Mouse (Mus musculus) hindbrain, postnatal 0 days (tissue): Measurements from ENCODE around the gene Smox. TPM values are rescaled to one million over a fixed set of nuclear protein-coding genes. Genes with fewer than 3 reads are reported as not detected.
A peak's percentile ranks its signal among the peaks of the same experiment; 100 is the strongest.

ENCODE experiments used
- ATAC-seq: fragments of 200-750 bp; cut with Nextera tagmentation; 2 replicates; pipeline ENCODE4 v1.8.0; 2017; ENCODE audit warnings: mild to moderate bottlenecking, moderate TSS enrichment, moderate library complexity
- DNase-seq: peaks from one replicate; pipeline ENCODE4 v3.0.0-alpha.2; 2015; ENCODE audit warnings: low spot score
- H3K27ac ChIP-seq: fragments of 300-500 bp; sonication (generic); 2 replicates; pipeline ENCODE4 v1.5.1; 2014; ENCODE audit warnings: mild to moderate bottlenecking
- H3K27me3 ChIP-seq: fragments of 300-500 bp; sonication (generic); 2 replicates; pipeline ENCODE4 v1.6.1; 2014; ENCODE audit warnings: low read length, mixed read lengths; ENCODE audit not compliant: insufficient read depth
- H3K36me3 ChIP-seq: fragments of 300-500 bp; sonication (generic); 2 replicates; pipeline ENCODE4 v1.6.1; 2014; ENCODE audit warnings: low read length, mixed read lengths; ENCODE audit not compliant: insufficient read depth
- H3K4me1 ChIP-seq: fragments of 300-500 bp; sonication (generic); 2 replicates; pipeline ENCODE4 v1.6.1; 2014; ENCODE audit warnings: antibody characterized with exemption, low read length, mixed read lengths; ENCODE audit not compliant: insufficient read depth
- H3K4me2 ChIP-seq: fragments of 300-500 bp; sonication (generic); 2 replicates; pipeline ENCODE4 v1.6.1; 2014; ENCODE audit warnings: low read depth, mild to moderate bottlenecking, low read length, moderate library complexity, mixed read lengths
- H3K4me3 ChIP-seq: fragments of 300-500 bp; sonication (generic); 2 replicates; pipeline ENCODE4 v1.5.1; 2014; ENCODE audit warnings: low read length
- H3K9ac ChIP-seq: fragments of 300-500 bp; sonication (generic); replicated peaks from 2 replicates; pipeline ENCODE4 v1.6.1; 2014; ENCODE audit warnings: mild to moderate bottlenecking, low read length, moderate library complexity, mixed read lengths
- H3K9me3 ChIP-seq: fragments of 300-500 bp; sonication (generic); 2 replicates; pipeline ENCODE4 v1.6.1; 2016; ENCODE audit warnings: low read length, mixed read lengths
- CTCF ChIP-seq: IDR thresholded peaks from 2 replicates; pipeline ENCODE4 v1.5.1; 2016; ENCODE audit warnings: antibody characterized with exemption, control low read depth, low read depth
- WGBS: fragments of 180-500 bp; shearing (Covaris S2); extraction: QIAGEN DNeasy Blood & Tissue Kit; methylation state at CpG from one replicate; pipeline ENCODE4 v1.1.7; 2014; 5-methylcytosine and 5-hydroxymethylcytosine counted together
- polyA plus RNA-seq: library from polyadenylated mRNA; unstranded; fragments of >200 nt; fragmentation: Nextera tagmentation; extraction: Ambion mirVana; gene quantifications from 2 replicates; pipeline ENCODE4 v1.2.1, GENCODE M21; 2015
- total RNA-seq: library from RNA; depleted of rRNA; stranded (reverse); fragments of >200 nt; gene quantifications from 2 replicates; pipeline ENCODE4 v1.2.3, GENCODE M21; 2014; rRNA removed

Gene Smox
- total RNA-seq (214 and 230 TPM in 2 replicates), polyA plus RNA-seq (94.2 and 103 TPM in 2 replicates)

DNA sequence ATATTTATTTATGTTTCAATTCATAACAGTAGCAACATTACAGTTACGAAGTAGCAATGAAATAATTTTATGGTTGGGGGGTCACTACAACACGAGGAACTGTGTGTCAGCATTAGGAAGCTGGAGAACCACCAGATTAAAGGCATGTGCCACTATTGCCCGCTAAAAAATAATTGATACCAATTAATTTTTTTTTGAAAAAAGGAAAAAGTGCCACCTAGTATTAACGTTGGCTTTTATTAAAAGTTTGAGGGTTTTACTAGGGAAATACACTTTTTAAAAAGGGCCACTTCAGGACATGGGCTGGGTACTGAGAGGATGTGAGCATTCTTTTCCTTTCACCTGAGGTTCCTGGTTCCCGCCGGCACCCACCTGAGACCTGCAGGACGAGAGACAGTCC is at the start of gene Smox:
Smox (plus strand) TSS at position 301 of the 400 bp plus-strand sequence.
- peak within 1 kb of the TSS; percentile 87 for H3K27ac ChIP-seq
- 21% methylated on average over 7 of the region's 7 CpGs for WGBS
- DNase-seq, result no peak
- no peaks in the 10 kb centered on the region for H3K9me3 ChIP-seq
- TF ChIP-seq CTCF, result no peak
- peak within 1 kb of the TSS; percentile 84 for H3K4me3 ChIP-seq
- H3K4me1 ChIP-seq, result no peaks in the 10 kb centered on the region; the same call in 1 of the 2 replicates
- H3K36me3 ChIP-seq, result no peaks in the 10 kb centered on the region
- peak within 1 kb of the TSS; percentile 94 for H3K9ac ChIP-seq
- peak within 1 kb of the TSS; percentile 96 for H3K4me2 ChIP-seq
- H3K27me3 ChIP-seq, result no peaks in the 10 kb centered on the region
- ATAC-seq, result no peak

DNA sequence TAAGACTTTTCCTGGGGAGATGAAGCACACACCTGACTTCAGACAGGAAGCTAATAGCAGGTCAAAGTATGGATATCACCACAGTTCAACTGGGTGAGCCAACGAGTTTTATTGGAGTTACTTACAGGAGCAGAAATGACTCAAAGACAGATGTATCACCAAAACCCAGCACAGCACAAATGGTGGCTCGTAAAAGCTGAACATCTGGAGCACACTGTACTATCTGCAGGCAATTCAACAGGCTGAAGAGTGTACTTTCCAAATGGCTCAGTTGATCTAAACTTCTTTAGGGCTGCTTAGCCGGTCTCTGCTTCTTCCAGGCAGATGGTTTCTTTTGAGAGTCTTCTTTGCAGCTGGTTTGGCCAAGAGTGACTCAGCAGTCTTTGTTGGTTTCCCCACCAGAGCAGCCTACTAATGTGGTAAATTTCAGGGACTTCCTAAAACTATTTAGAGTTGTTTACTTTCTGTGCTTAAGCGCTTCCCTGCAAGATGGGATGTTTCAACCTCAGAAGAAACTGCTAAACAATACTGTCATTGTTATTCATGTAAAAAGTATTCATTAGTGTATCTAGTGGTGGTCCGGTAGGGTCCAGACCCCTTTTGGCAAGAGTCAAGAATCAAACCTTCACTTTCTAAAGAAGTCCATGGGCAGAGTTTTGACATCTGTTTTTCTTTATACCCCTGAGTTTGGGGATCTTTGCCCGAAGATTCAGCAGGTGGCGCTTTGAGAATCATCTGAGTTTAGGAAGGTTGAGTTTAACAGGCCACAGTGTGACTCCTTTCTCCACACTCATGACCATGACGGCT is 48.0 kb upstream of the Smox start:
- TF ChIP-seq CTCF, result peak; percentile 18; the same call in 1 of the 2 replicates

DNA sequence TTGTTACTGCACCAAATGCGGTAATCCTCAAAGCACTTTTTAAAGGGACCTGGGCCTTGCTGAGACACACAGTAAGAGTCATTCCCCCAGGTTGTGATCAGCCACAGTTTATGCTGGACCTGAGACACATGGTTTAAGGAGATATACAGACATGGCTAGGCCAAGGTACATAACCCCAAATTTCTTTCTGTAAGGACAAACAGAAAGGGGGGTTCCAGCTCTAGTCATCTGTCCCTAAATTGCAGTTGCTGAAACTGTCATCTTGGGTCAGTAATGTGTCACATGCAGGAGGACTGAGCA is 47.5 kb upstream of the Smox start:
- Histone ChIP-seq H3K9me3 (no peaks in the 10 kb centered on the region), H3K27me3 (no peaks in the 10 kb centered on the region), H3K4me3 (no peak overlapping the region), H3K36me3 (no peaks in the 10 kb centered on the region), H3K27ac (no peak overlapping the region), H3K9ac (no peak overlapping the region), H3K4me1 (no peaks in the 10 kb centered on the region), H3K4me2 (no peak overlapping the region)
- no peak for DNase-seq
- no peak for TF ChIP-seq CTCF
- WGBS, result 34% methylated on average over 1 of the region's 1 CpGs
- no peak for ATAC-seq

More for the DNA sequence above, 48.0 kb upstream of the Smox start:
- H3K27me3 ChIP-seq, result no peaks in the 10 kb centered on the region
- H3K9ac ChIP-seq, result no peak overlapping the region
- H3K27ac ChIP-seq, result no peak overlapping the region
- no peak overlapping the region for H3K4me3 ChIP-seq
- ATAC-seq (no peak), DNase-seq (peak; percentile 34)
- H3K4me2 ChIP-seq, result no peak overlapping the region
- 60% methylated on average over 8 of the region's 8 CpGs for WGBS
- no peaks in the 10 kb centered on the region for H3K9me3 ChIP-seq
- H3K36me3 ChIP-seq, result no peaks in the 10 kb centered on the region
- no peaks in the 10 kb centered on the region for H3K4me1 ChIP-seq

DNA sequence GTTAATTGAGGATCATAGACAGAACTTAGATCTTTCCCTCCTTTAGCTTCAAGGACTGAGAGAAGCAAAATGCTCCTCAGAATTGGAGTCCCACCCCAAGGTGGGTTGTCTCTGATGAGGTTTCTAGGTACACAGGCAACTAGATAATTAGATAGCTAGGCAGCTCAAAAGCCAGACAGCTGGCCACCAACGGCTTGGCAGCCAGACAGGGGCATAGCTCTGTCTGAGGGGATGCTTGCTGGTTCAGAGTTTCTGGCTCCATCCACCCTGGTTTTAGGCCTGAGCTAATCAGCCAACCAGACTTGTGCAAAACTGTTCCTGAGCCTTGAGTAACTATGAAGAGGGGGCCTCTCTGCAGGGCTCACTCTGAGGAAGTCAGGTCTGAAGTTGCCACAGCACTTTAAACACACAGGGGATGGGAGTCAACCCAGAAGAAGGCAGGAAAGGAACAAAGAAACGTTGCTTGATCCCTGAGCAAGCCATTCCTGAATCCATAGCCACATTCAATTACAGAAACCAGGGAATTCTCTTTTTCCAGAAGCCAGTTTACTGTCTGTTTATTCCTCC is 44.8 kb upstream of the Smox start:
- ATAC-seq, result no peak
- Histone ChIP-seq H3K4me2 (no peak overlapping the region), H3K9ac (no peak overlapping the region), H3K4me3 (no peak overlapping the region), H3K4me1 (no peaks in the 10 kb centered on the region), H3K36me3 (no peaks in the 10 kb centered on the region), H3K27ac (no peak overlapping the region), H3K9me3 (no peaks in the 10 kb centered on the region), H3K27me3 (no peaks in the 10 kb centered on the region)
- WGBS, result 56% methylated on average over 2 of the region's 2 CpGs
- DNase-seq, result peak; percentile 10
- no peak for TF ChIP-seq CTCF

DNA sequence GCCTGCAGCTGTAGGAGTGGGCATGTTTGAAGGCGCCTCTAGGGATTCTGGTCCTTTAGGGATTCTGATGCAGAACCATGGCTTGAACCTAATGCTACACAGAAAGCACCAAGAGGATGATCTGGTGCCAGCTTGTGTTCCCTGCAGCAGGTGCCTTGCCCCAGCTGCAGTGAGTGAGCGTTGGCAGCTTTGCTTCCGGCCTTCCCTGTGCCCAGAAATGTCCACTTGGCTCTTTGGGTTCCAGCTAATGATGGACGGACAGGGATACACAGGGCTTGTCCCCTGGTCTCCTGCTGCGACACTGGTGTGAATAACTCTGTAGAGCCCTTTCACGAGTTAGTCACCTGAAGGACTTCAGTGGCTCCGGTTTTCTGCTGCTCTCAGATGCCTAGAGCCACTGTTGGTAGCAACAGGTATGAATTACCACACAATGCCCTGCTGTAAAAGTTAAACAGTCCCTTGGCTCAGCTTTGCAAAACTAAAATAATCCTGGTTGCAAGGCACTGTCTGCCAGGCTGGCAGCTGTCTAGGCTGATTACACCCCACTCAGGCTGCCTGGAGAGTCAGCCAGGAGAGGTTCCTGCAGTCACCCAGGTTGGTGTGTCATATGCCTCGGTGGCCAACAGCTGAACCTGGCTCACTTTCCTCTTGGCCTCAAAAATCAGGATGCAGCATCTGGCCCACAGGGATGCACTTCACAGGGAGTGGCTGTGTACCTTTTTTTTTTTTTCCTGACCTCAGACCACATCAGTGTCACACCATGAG is 43.5 kb upstream of the Smox start:
- WGBS, result 66% methylated on average over 8 of the region's 8 CpGs
- H3K4me1 ChIP-seq, result no peaks in the 10 kb centered on the region
- ATAC-seq (0 out of 2 replicates have a peak, but pooled peaks have one; percentile 40), DNase-seq (peak; percentile 28)
- no peaks in the 10 kb centered on the region for H3K36me3 ChIP-seq
- no peak overlapping the region for H3K9ac ChIP-seq
- no peak overlapping the region for H3K4me3 ChIP-seq
- H3K9me3 ChIP-seq, result no peaks in the 10 kb centered on the region
- no peak overlapping the region for H3K4me2 ChIP-seq
- no peak for TF ChIP-seq CTCF
- no peak overlapping the region for H3K27ac ChIP-seq
- H3K27me3 ChIP-seq, result no peaks in the 10 kb centered on the region

DNA sequence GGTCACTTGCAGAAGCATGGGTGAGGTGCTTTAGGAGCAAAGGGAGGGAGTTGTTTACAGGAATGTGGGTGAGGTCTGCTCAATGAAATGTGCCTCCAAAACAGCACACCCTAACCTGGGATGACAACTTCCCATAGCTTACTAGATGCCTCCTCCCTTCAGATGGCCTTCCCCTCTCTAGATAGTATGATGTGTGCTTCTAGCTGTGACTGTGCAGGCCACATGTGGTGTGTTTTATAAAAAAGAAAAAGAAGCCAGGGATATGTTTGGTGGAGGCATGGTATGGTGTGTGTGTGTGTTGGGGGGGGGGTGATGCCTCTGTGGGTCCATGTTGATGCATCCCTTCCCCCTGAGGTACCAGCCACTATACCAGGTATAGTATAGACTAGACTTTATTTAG is 42.9 kb upstream of the Smox start:
- H3K9ac ChIP-seq, result no peak overlapping the region
- no peak overlapping the region for H3K4me2 ChIP-seq
- H3K9me3 ChIP-seq, result no peaks in the 10 kb centered on the region
- no peak overlapping the region for H3K27ac ChIP-seq
- no peaks in the 10 kb centered on the region for H3K36me3 ChIP-seq
- DNase-seq, result no peak
- TF ChIP-seq CTCF, result no peak
- no peaks in the 10 kb centered on the region for H3K4me1 ChIP-seq
- no peaks in the 10 kb centered on the region for H3K27me3 ChIP-seq
- ATAC-seq, result no peak
- H3K4me3 ChIP-seq, result no peak overlapping the region

DNA sequence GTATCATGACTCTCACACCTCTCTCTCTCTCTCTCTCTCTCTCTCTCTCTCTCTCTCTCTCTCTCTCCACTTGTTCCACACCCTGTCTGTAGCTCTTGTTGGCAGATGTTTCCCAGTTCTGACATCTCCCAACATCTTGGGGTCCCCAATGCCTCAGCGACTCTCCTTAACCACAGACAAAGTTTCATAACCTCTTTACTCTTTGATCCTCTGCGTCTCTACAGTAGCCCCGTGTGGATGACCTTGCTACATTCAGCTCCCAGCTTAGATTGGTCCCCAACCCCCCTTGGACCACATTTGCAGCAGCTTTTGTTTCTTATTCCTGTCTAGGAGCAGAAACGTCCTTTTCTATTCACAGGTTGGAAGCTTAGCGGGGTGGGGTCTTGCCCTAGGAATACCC is 41.6 kb upstream of the Smox start:
- H3K4me2 ChIP-seq, result no peak overlapping the region
- ATAC-seq (no peak), DNase-seq (no peak)
- H3K9ac ChIP-seq, result no peak overlapping the region
- no peak for TF ChIP-seq CTCF
- no peaks in the 10 kb centered on the region for H3K27me3 ChIP-seq
- WGBS, result 57% methylated on average over 5 of the region's 5 CpGs
- no peak overlapping the region for H3K27ac ChIP-seq
- no peaks in the 10 kb centered on the region for H3K4me1 ChIP-seq
- H3K36me3 ChIP-seq, result no peaks in the 10 kb centered on the region
- no peak overlapping the region for H3K4me3 ChIP-seq
- H3K9me3 ChIP-seq, result no peaks in the 10 kb centered on the region
